Mouse (Mus musculus) kidney, postnatal 0 days (tissue): ENCODE results near the gene Phkg2. TPM values are rescaled to one million over a fixed set of nuclear protein-coding genes. Genes with fewer than 3 reads are reported as not detected.
A peak's percentile ranks its signal among the peaks of the same experiment; 100 is the strongest.

Source experiments
- ATAC-seq: fragments of 200-750 bp; cut with Nextera tagmentation; replicated peaks from 2 replicates; pipeline ENCODE4 v1.8.0; 2017; ENCODE audit warnings: low read depth, moderate number of reproducible peaks, moderate TSS enrichment, moderate library complexity; ENCODE audit not compliant: low FRiP score
- DNase-seq: peaks from one replicate; pipeline ENCODE4 v3.0.0-alpha.2; 2016; ENCODE audit warnings: low spot score
- H3K27ac ChIP-seq: fragments of 300-500 bp; sonication (generic); 2 replicates; pipeline ENCODE4 v1.5.1; 2014; ENCODE audit warnings: mild to moderate bottlenecking
- H3K27me3 ChIP-seq: fragments of 300-500 bp; sonication (generic); 2 replicates; pipeline ENCODE4 v1.6.1; 2014; ENCODE audit warnings: low read length, mixed read lengths; ENCODE audit not compliant: insufficient read depth
- H3K36me3 ChIP-seq: fragments of 300-500 bp; sonication (generic); 2 replicates; pipeline ENCODE4 v1.6.1; 2014; ENCODE audit warnings: low read length, mixed read lengths; ENCODE audit not compliant: insufficient read depth
- H3K4me1 ChIP-seq: fragments of 300-500 bp; sonication (generic); replicated peaks from 2 replicates; pipeline ENCODE4 v1.6.1; 2014; ENCODE audit warnings: antibody characterized with exemption, low read length, mixed read lengths; ENCODE audit not compliant: insufficient read depth
- H3K4me2 ChIP-seq: fragments of 300-500 bp; sonication (generic); 2 replicates; pipeline ENCODE4 v1.6.1; 2014; ENCODE audit warnings: mild to moderate bottlenecking, low read length, moderate library complexity, mixed read lengths
- H3K4me3 ChIP-seq: fragments of 300-500 bp; sonication (generic); replicated peaks from 2 replicates; pipeline ENCODE4 v1.5.1; 2014; ENCODE audit warnings: low read depth, low read length
- H3K9ac ChIP-seq: fragments of 300-500 bp; sonication (generic); 2 replicates; pipeline ENCODE4 v1.6.1; 2014; ENCODE audit warnings: low read depth, low read length
- H3K9me3 ChIP-seq: fragments of 300-500 bp; sonication (generic); replicated peaks from 2 replicates; pipeline ENCODE4 v1.6.1; 2016; ENCODE audit warnings: low read length, inconsistent platforms, mixed read lengths
- CTCF ChIP-seq: IDR thresholded peaks from 2 replicates; pipeline ENCODE4 v1.5.1; 2016; ENCODE audit warnings: antibody characterized with exemption, low read depth, mild to moderate bottlenecking, moderate library complexity
- WGBS: fragments of 180-500 bp; shearing (Covaris S2); extraction: QIAGEN DNeasy Blood & Tissue Kit; methylation state at CpG from one replicate; pipeline ENCODE4 v1.1.7; 2014; 5-methylcytosine and 5-hydroxymethylcytosine counted together
- polyA plus RNA-seq: library from polyadenylated mRNA; unstranded; fragments of >200 nt; fragmentation: Nextera tagmentation; extraction: Ambion mirVana; gene quantifications from 2 replicates; pipeline ENCODE4 v1.2.1, GENCODE M21; 2015

The Phkg2 gene
- polyA plus RNA-seq: 28.8 and 32.2 TPM in 2 replicates

GRCm38 (mm10) chr7:127572895-127573471, at the start of gene Phkg2:
Gene Phkg2 (plus strand): TSS chr7:127573340.
- TF ChIP-seq CTCF: peak; percentile 9; the same call in 1 of the 2 replicates
- H3K4me2 ChIP-seq: peak within 1 kb of the TSS; percentile 81
- peak within 1 kb of the TSS; percentile 75 for H3K27ac ChIP-seq
- peak; percentile 99 for DNase-seq
- H3K9ac ChIP-seq: peak within 1 kb of the TSS; percentile 64
- H3K4me1 ChIP-seq: peaks cover 10% of the 10 kb centered on the region; the same call in 1 of the 2 replicates
- H3K9me3 ChIP-seq: no peaks in the 10 kb centered on the region
- ATAC-seq: peak; percentile 97
- H3K27me3 ChIP-seq: no peaks in the 10 kb centered on the region
- H3K4me3 ChIP-seq: peak within 1 kb of the TSS; percentile 52
- WGBS: 0% methylated on average over 17 of the region's 17 CpGs
- H3K36me3 ChIP-seq: peaks cover 13% of the 10 kb centered on the region

DNA sequence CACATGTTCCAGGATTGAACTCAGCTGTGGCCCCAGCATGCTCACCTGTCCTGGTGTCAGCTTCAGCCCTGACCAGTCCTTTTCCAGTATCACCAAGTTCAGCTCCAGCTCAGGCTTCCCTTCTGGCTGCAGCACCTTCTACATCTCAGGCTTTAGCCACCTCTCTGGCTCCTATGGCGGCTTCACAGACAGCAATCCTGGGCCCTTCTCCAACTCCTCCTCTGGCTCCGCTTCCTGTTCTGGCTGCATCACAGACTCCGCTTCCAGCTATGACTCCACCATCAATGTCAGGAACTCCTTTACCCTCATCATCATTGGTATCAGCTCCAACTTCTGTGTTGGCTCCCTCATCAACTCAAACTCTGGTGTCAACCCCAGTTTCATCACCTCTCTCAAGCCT, 31.5 kb upstream of the Phkg2 start:
- Histone ChIP-seq H3K4me1 (no peaks in the 10 kb centered on the region), H3K9ac (no peak overlapping the region), H3K9me3 (no peaks in the 10 kb centered on the region), H3K36me3 (peaks cover 68% of the 10 kb centered on the region), H3K4me3 (no peak overlapping the region), H3K27me3 (no peaks in the 10 kb centered on the region), H3K4me2 (no peak overlapping the region), H3K27ac (no peak overlapping the region)
- 90% methylated on average over 3 of the region's 3 CpGs for WGBS
- no peak for TF ChIP-seq CTCF
- DNase-seq: no peak
- ATAC-seq: no peak

DNA sequence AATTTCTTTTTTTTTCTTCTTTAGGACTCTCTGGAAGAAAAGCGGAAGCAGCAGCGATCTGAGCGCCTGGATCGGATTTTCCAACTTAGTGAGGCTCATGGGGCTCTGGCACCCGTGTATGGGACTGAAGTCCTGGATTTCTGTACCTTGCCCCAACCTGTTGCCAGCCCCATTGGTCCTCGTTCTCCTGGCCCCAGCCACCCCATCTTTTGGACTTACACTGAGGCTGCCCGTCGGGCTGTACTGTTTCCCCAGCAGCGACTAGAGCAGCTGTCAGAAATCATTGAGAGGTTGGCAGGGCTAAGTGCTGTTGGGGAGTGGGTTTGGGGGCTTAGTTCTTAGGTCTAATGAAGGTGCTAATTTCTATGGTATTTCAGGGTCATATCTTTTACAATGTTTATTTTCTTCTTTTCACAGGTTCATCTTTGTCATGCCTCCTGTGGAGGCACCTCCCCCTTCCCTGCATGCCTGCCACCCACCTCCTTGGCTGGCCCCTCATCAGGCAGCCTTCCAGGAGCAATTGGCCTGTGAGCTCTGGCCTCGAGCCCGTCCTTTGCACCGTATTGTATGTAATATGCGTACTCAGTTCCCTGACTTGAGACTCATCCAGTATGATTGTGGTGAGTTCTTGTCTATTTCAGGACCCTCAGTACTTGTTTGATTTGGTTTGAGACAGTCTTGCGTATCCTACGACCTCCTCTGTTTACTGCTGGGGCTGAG, 23.9 kb upstream of the Phkg2 start:
- Histone ChIP-seq H3K4me1 (no peaks in the 10 kb centered on the region), H3K9me3 (no peaks in the 10 kb centered on the region), H3K4me3 (no peak overlapping the region), H3K27me3 (no peaks in the 10 kb centered on the region), H3K9ac (no peak overlapping the region), H3K4me2 (no peak overlapping the region), H3K27ac (no peak overlapping the region), H3K36me3 (peaks cover 48% of the 10 kb centered on the region)
- 90% methylated on average over 15 of the region's 15 CpGs for WGBS
- DNase-seq (no peak), ATAC-seq (no peak)
- no peak for TF ChIP-seq CTCF

DNA sequence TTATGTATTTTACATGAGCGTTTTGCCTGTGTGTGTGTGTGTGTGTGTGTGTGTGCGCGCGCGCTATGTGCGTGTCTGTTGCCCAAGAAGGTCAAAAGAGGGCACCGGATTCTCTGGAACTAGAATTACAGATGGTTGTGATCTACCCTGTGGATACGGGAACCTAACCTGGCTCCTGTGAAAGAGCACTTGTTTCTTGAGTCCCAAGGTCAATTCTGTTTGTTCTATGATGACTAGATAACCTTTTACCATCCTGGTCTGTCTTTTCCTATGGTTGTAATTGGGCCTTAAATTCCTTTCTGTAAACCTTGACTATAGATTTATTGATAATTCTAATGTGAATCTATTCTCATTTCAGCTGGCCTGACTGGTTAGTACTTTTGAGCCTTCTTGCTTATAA, 21.6 kb upstream of the Phkg2 start:
- TF ChIP-seq CTCF: no peak
- 95% methylated on average over 8 of the region's 8 CpGs for WGBS
- H3K9ac ChIP-seq: no peak overlapping the region
- H3K27ac ChIP-seq: no peak overlapping the region
- ATAC-seq (no peak), DNase-seq (no peak)
- H3K4me3 ChIP-seq: no peak overlapping the region
- H3K27me3 ChIP-seq: no peaks in the 10 kb centered on the region
- H3K4me2 ChIP-seq: no peak overlapping the region
- no peaks in the 10 kb centered on the region for H3K9me3 ChIP-seq
- H3K36me3 ChIP-seq: peaks cover 63% of the 10 kb centered on the region
- H3K4me1 ChIP-seq: no peaks in the 10 kb centered on the region

DNA sequence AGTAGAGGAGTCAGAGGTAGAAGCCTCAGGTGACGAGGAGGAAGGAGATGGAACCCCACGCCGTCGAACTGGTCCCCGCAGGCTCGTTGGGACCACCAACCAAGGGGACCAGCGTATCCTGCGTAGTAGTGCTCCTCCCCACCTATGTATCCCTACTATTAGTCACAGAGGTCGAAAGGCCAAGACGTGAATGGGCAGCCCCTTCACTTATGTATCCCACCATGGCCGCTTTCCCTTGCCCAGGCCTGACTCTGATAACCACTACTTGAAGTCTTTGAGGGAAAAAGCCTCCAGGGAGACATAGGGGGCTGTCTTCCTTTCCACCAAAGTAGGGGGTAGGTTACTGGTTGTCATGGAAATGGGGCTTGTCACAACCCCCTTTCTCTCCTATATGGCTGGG, 12.6 kb upstream of the Phkg2 start:
- 93% methylated on average over 11 of the region's 11 CpGs for WGBS
- H3K4me1 ChIP-seq: no peaks in the 10 kb centered on the region
- H3K9ac ChIP-seq: no peak overlapping the region
- no peak for DNase-seq
- H3K36me3 ChIP-seq: peaks cover 54% of the 10 kb centered on the region
- H3K27me3 ChIP-seq: no peaks in the 10 kb centered on the region
- no peaks in the 10 kb centered on the region for H3K9me3 ChIP-seq
- TF ChIP-seq CTCF: no peak
- no peak overlapping the region for H3K4me2 ChIP-seq
- no peak overlapping the region for H3K27ac ChIP-seq
- no peak overlapping the region for H3K4me3 ChIP-seq
- no peak for ATAC-seq

DNA sequence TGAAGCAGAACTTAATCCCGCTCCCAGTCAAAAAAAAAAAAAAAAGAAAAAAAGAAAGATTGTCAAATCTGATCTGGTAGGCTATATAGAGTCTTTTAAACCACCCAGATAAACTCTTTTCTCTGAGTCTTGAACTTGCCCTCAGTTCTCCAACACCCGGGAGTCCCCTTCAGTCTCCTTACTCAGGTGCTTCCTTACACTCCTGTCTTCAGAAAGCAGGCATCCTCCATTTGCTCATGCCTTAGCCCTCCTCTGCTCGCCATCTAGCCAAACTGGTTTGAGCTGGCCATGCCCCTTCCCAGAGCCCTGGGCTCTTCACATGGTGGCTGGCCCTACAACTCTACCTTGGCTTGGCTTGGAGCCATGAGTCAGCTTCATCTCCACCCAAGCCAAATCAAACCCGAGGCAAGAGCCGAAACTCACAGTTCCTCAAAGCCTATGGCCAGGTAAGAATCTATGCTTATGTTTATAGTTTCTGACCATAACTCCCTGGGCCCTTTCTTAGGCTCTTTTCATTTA, 11.7 kb upstream of the Phkg2 start, which contains the start of gene Tmem265:
TSS of gene Tmem265 (plus strand) at position 51 of the 519 bp plus-strand sequence.
- DNase-seq: no peak
- TF ChIP-seq CTCF: no peak
- WGBS: 83% methylated on average over 5 of the region's 5 CpGs
- Histone ChIP-seq H3K27ac (no peak within 1 kb of the TSS), H3K27me3 (no peaks in the 10 kb centered on the region), H3K4me1 (no peaks in the 10 kb centered on the region), H3K36me3 (peaks cover 54% of the 10 kb centered on the region), H3K4me3 (no peak within 1 kb of the TSS), H3K9me3 (no peaks in the 10 kb centered on the region), H3K9ac (no peak within 1 kb of the TSS), H3K4me2 (no peak within 1 kb of the TSS)
- ATAC-seq: no peak
